In genomic region chr1:179573650-179574206, GRCm38 (mm10) we compare ENCODE assay signal across 19 mouse cellular contexts. TPM values are rescaled to one million over a fixed set of nuclear protein-coding genes. Genes with fewer than 3 reads are reported as not detected.
A peak's percentile ranks its signal among the peaks of the same experiment; 100 is the strongest.
DNase-seq lines count a peak whose midpoint lies in the region; ATAC-seq and TF ChIP-seq lines count a peak whose summit lies in the region.
"Had no signal": no experiment of that assay in that cellular context is flagged by ENCODE, and none has a peak within 500 bp of the region (broad histone marks: within the 10 kb centered on the region; RNA-seq: fewer than 3 reads in every experiment).

No protein-coding gene starts in this region.

- H3K27ac ChIP-seq in kidney, embryonic 16.5 days (ENCODE audit: low read length) = 0 out of 2 replicates have a peak overlapping the region, but pooled peaks have one; percentile 20
- peak overlapping the region; percentile 58; the same call in 1 of the 2 replicates for H3K27ac ChIP-seq in embryonic facial prominence, embryonic 15.5 days (replicated peaks)
- H3K27ac ChIP-seq: layer of hippocampus, adult 2 months; neural tube, embryonic 15.5 days had no signal

- DNase-seq in kidney, adult 8-10 months = no peak
- no peak for DNase-seq in right cerebral cortex, postnatal 36 days (ENCODE audit: low spot score in 2 of 2)
- DNase-seq in left cerebral cortex, postnatal 10 days (ENCODE audit: extremely low spot score in 1 of 2, low spot score in 2 of 2) = no peak
- DNase-seq: adrenal gland, postnatal 10 days; cerebellum, postnatal 25 days; gastrocnemius, postnatal 14 days; heart, postnatal 4 days; kidney, adult 2 months; lung, adult 18-20 months; right cerebral cortex, adult 18-20 months; thymus, adult 2 months had no signal

- no peak overlapping the region for H3ac ChIP-seq in C2C12 (ENCODE audit: control insufficient read depth, insufficient read length, low read depth)
- H3ac ChIP-seq in myocyte (ENCODE audit: control insufficient read depth, insufficient read length) = no peak overlapping the region

- H3K4me1 ChIP-seq in kidney, embryonic 16.5 days (ENCODE audit: insufficient read depth, low read length) = peaks cover 8% of the 10 kb centered on the region; the same call in 1 of the 2 replicates
- peaks cover 12% of the 10 kb centered on the region; the same call in 1 of the 2 replicates for H3K4me1 ChIP-seq in embryonic facial prominence, embryonic 15.5 days
- H3K4me1 ChIP-seq: neural tube, embryonic 15.5 days had no signal

- 59% methylated on average over 6 of the region's 6 CpGs for WGBS in kidney, embryonic 16.5 days
- WGBS in embryonic facial prominence, embryonic 15.5 days = 52% methylated on average over 6 of the region's 6 CpGs

- TF ChIP-seq CTCF in C2C12 (IDR thresholded peaks at IDR 0.05; ENCODE audit: control insufficient read depth, insufficient read depth, insufficient read length) = no peak

- TF ChIP-seq POLR2A in myocyte (IDR thresholded peaks at IDR 0.05; ENCODE audit: insufficient read length, low read depth) = no peak

- intact Hi-C loops in left cerebral cortex, postnatal 10 days (cut with DNase I) = no loop called here

- ATAC-seq in kidney, embryonic 16.5 days (ENCODE audit: low FRiP score, low TSS enrichment) = no peak
- no peak for ATAC-seq in embryonic facial prominence, embryonic 15.5 days (ENCODE audit: insufficient number of reproducible peaks, low FRiP score, low TSS enrichment, low read depth)
- ATAC-seq: forebrain, embryonic 16.5 days had no signal

- H3K27me3 ChIP-seq in kidney, embryonic 16.5 days (ENCODE audit: insufficient read depth, low read length) = no peaks in the 10 kb centered on the region
- H3K27me3 ChIP-seq in C2C12 (ENCODE audit: control insufficient read depth, insufficient read depth, insufficient read length) (no peaks in the 10 kb centered on the region), myocyte (ENCODE audit: control insufficient read depth, insufficient read depth, insufficient read length) (no peaks in the 10 kb centered on the region)
- no peaks in the 10 kb centered on the region for H3K27me3 ChIP-seq in embryonic facial prominence, embryonic 15.5 days
- H3K27me3 ChIP-seq: neural tube, embryonic 15.5 days had no signal

- H3K79me2 ChIP-seq in C2C12 (ENCODE audit: control insufficient read depth, insufficient read depth) = peaks cover 18% of the 10 kb centered on the region
- peaks cover 3% of the 10 kb centered on the region for H3K79me2 ChIP-seq in myocyte (ENCODE audit: control insufficient read depth, insufficient read depth)

- no peak overlapping the region for H3K4me3 ChIP-seq in kidney, embryonic 16.5 days (ENCODE audit: low read length)
- H3K4me3 ChIP-seq in C2C12 (ENCODE audit: insufficient read depth, poor library complexity, severe bottlenecking) = no peak overlapping the region
- no peak overlapping the region for H3K4me3 ChIP-seq in embryonic facial prominence, embryonic 15.5 days (replicated peaks)
- H3K4me3 ChIP-seq in myocyte = no peak overlapping the region
- H3K4me3 ChIP-seq: layer of hippocampus, adult 2 months; neural tube, embryonic 15.5 days had no signal

- H3K79me3 ChIP-seq in C2C12 (ENCODE audit: low read depth) = peaks cover 6% of the 10 kb centered on the region

- no peaks in the 10 kb centered on the region for H3K9me3 ChIP-seq in kidney, embryonic 16.5 days (ENCODE audit: low read length)
- H3K9me3 ChIP-seq in embryonic facial prominence, embryonic 15.5 days (replicated peaks) = no peaks in the 10 kb centered on the region
- H3K9me3 ChIP-seq: neural tube, embryonic 15.5 days had no signal

- H3K36me3 ChIP-seq in kidney, embryonic 16.5 days (ENCODE audit: insufficient read depth, low read length) = no peaks in the 10 kb centered on the region
- H3K36me3 ChIP-seq in C2C12 (ENCODE audit: control insufficient read depth, insufficient read depth) = no peaks in the 10 kb centered on the region
- no peaks in the 10 kb centered on the region for H3K36me3 ChIP-seq in embryonic facial prominence, embryonic 15.5 days
- no peaks in the 10 kb centered on the region for H3K36me3 ChIP-seq in myocyte (ENCODE audit: control insufficient read depth, insufficient read depth)
- H3K36me3 ChIP-seq: neural tube, embryonic 15.5 days had no signal

- H3K9ac ChIP-seq in kidney, embryonic 16.5 days (replicated peaks; ENCODE audit: low read length) = peak overlapping the region; percentile 37; the same call in 1 of the 2 replicates
- no peak overlapping the region for H3K9ac ChIP-seq in embryonic facial prominence, embryonic 15.5 days
- H3K9ac ChIP-seq: neural tube, embryonic 15.5 days had no signal

- no peak overlapping the region for H3K4me2 ChIP-seq in kidney, embryonic 16.5 days (replicated peaks; ENCODE audit: low read depth, low read length)
- no peak overlapping the region for H3K4me2 ChIP-seq in embryonic facial prominence, embryonic 15.5 days (replicated peaks)
- peak overlapping the region; percentile 50 for H3K4me2 ChIP-seq in myocyte (ENCODE audit: low read depth)
- H3K4me2 ChIP-seq: heart, embryonic 11.5 days; neural tube, embryonic 15.5 days had no signal

TF ChIP-seq in C2C12, 6 proteins besides CTCF, POLR2A, EP300 and RAD21:
- no peak for TF ChIP-seq CEBPB (IDR thresholded peaks at IDR 0.05; ENCODE audit: low read depth)
- no peak for TF ChIP-seq MYOG (IDR thresholded peaks at IDR 0.05; ENCODE audit: control insufficient read depth, extremely low read depth, insufficient read length)
- peak; percentile 5 for TF ChIP-seq FOSL1 (IDR thresholded peaks at IDR 0.05; ENCODE audit: insufficient read depth, low read length, poor library complexity, severe bottlenecking)
- TF ChIP-seq MYOD1 (IDR thresholded peaks at IDR 0.05; ENCODE audit: control insufficient read depth, insufficient read length, low read depth) = no peak
- no peak for TF ChIP-seq USF1 (IDR thresholded peaks at IDR 0.05; ENCODE audit: low read depth)

TF ChIP-seq in myocyte, 11 proteins besides CTCF, POLR2A, EP300 and RAD21:
- TF ChIP-seq CEBPB (IDR thresholded peaks at IDR 0.05; ENCODE audit: insufficient read depth, poor library complexity, severe bottlenecking) (no peak), TCF12 (IDR thresholded peaks at IDR 0.05; ENCODE audit: insufficient read depth, poor library complexity, severe bottlenecking) (no peak), USF1 (IDR thresholded peaks at IDR 0.05; ENCODE audit: low read depth) (no peak)

RNA-seq across cellular contexts. Expression of gene Cnst, which starts 27.6 kb away (rescaled TPM):
- 16.3 and 16.5 TPM in 2 replicates for polyA plus RNA-seq in kidney, embryonic 16.5 days (2015; fragmentation: Nextera tagmentation; extraction: Ambion mirVana)
- polyA plus RNA-seq in C2C12 (2012; fragmentation: generic; extraction: Trizol) (7.7 TPM), myocyte (2012; fragmentation: generic; extraction: Trizol) (14.0 TPM)
- polyA plus RNA-seq in embryonic facial prominence, embryonic 15.5 days (2015; fragmentation: Nextera tagmentation; extraction: Ambion mirVana) = 16.6 and 16.7 TPM in 2 replicates
- 10 to 100 TPM; 30.6 to 30.8 TPM for total RNA-seq in left cerebral cortex, postnatal 10 days (2021)

RNA-seq across cellular contexts. Expression of gene Tfb2m, which starts 27.7 kb away (rescaled TPM):
- 27.1 and 38.0 TPM in 2 replicates for polyA plus RNA-seq in kidney, embryonic 16.5 days (2015; fragmentation: Nextera tagmentation; extraction: Ambion mirVana)
- polyA plus RNA-seq in C2C12 (2012; fragmentation: generic; extraction: Trizol) (10.2 TPM), myocyte (2012; fragmentation: generic; extraction: Trizol) (14.2 TPM)
- polyA plus RNA-seq in embryonic facial prominence, embryonic 15.5 days (2015; fragmentation: Nextera tagmentation; extraction: Ambion mirVana) = 26.2 and 31.4 TPM in 2 replicates
- 10 to 100 TPM; 27.4 to 28.1 TPM for total RNA-seq in left cerebral cortex, postnatal 10 days (2021)

RNA-seq across cellular contexts. Expression of gene Smyd3, which starts 55.9 kb away (rescaled TPM):
- 20.2 and 21.4 TPM in 2 replicates for polyA plus RNA-seq in kidney, embryonic 16.5 days (2015; fragmentation: Nextera tagmentation; extraction: Ambion mirVana)
- 10.6 TPM for polyA plus RNA-seq in C2C12 (2012; fragmentation: generic; extraction: Trizol)
- polyA plus RNA-seq in embryonic facial prominence, embryonic 15.5 days (2015; fragmentation: Nextera tagmentation; extraction: Ambion mirVana) = 20.0 and 22.0 TPM in 2 replicates
- 22.7 TPM for polyA plus RNA-seq in myocyte (2012; fragmentation: generic; extraction: Trizol)
- total RNA-seq in left cerebral cortex, postnatal 10 days (2021) = 10 to 100 TPM; 20.3 to 30.9 TPM
